Mouse (Mus musculus) liver, embryonic 14.5 days (tissue): Measurements from ENCODE around the gene Methig1. TPM values are rescaled to one million over a fixed set of nuclear protein-coding genes. Genes with fewer than 3 reads are reported as not detected.

Experiments used
- ATAC-seq: fragments of 200-750 bp; cut with Nextera tagmentation; 2 replicates; pipeline ENCODE4 v1.8.0; 2017; ENCODE audit warnings: moderate number of reproducible peaks, mild to moderate bottlenecking, moderate library complexity; ENCODE audit not compliant: insufficient read depth
- DNase-seq, 3 experiments: peaks; one replicate each; pipeline ENCODE4 v3.0.0-alpha.2; 2012 to 2013; ENCODE audit warnings: low read depth in 3 of 3, low spot score in 3 of 3
- H3K27ac ChIP-seq: fragments of 300-500 bp; sonication (generic); 2 replicates; pipeline ENCODE4 v1.5.1; 2014; ENCODE audit warnings: moderate library complexity, mild to moderate bottlenecking, control low read depth, inconsistent platforms
- H3K27me3 ChIP-seq: fragments of 300-500 bp; sonication (generic); 2 replicates; pipeline ENCODE4 v1.6.1; 2014; ENCODE audit warnings: mild to moderate bottlenecking, low read length, moderate library complexity; ENCODE audit not compliant: control insufficient read depth, insufficient read depth
- H3K36me3 ChIP-seq: fragments of 300-500 bp; sonication (generic); replicated peaks from 2 replicates; pipeline ENCODE4 v1.6.1; 2014; ENCODE audit warnings: low read depth; ENCODE audit not compliant: control insufficient read depth, insufficient read depth
- H3K4me1 ChIP-seq, 2 experiments: fragments of 200-500 bp in 1 of 2; fragments of 300-500 bp in 1 of 2; sonication (generic) in 1 of 2; replicated peaks; 2 replicates each; pipeline ENCODE4 v1.6.1; 2012 to 2014; ENCODE audit warnings: antibody characterized with exemption in 1 of 2, inconsistent platforms in 1 of 2, low read length in 1 of 2; ENCODE audit not compliant: control insufficient read depth in 2 of 2, insufficient read depth in 2 of 2
- H3K4me2 ChIP-seq: fragments of 300-500 bp; sonication (generic); 2 replicates; pipeline ENCODE4 v1.6.1; 2014; ENCODE audit warnings: low read depth, mild to moderate bottlenecking, control low read depth, moderate library complexity
- H3K4me3 ChIP-seq, 2 experiments: fragments of 200-500 bp in 1 of 2; fragments of 300-500 bp in 1 of 2; sonication (generic) in 1 of 2; 2 replicates each; pipeline ENCODE4 v1.5.1; 2012 to 2014; ENCODE audit warnings: low read depth in 2 of 2, low read length in 2 of 2, mild to moderate bottlenecking in 2 of 2, control low read depth in 1 of 2, inconsistent platforms in 1 of 2, moderate library complexity in 1 of 2; ENCODE audit not compliant: insufficient read depth in 1 of 2
- H3K9ac ChIP-seq: fragments of 300-500 bp; sonication (generic); replicated peaks from 2 replicates; pipeline ENCODE4 v1.6.1; 2014; ENCODE audit warnings: mild to moderate bottlenecking, control low read depth, moderate library complexity
- H3K9me3 ChIP-seq: fragments of 300-500 bp; sonication (generic); 2 replicates; pipeline ENCODE4 v1.6.1; 2016; ENCODE audit warnings: low read length, mixed read lengths; ENCODE audit not compliant: control insufficient read depth
- CTCF ChIP-seq: IDR thresholded peaks from 2 replicates; pipeline ENCODE4 v1.5.1; 2016; ENCODE audit warnings: antibody characterized with exemption, low read depth, control low read depth
- EP300 ChIP-seq: IDR thresholded peaks from 2 replicates; pipeline ENCODE4 v1.6.1; 2016; ENCODE audit warnings: antibody characterized with exemption, low read depth
- WGBS: fragments of 180-500 bp; shearing (Covaris S2); extraction: QIAGEN DNeasy Blood & Tissue Kit; methylation state at CpG from one replicate; pipeline ENCODE4 v1.1.7; 2014; ENCODE audit not compliant: insufficient replicate concordance; 5-methylcytosine and 5-hydroxymethylcytosine counted together
- polyA plus RNA-seq, 2 experiments: library from polyadenylated mRNA; depleted of rRNA in 1 of 2; stranded (reverse) in 1 of 2; unstranded in 1 of 2; fragments of >200 nt; fragmentation: Nextera tagmentation in 1 of 2; extraction: Ambion mirVana in 1 of 2; gene quantifications; 2 replicates each; pipeline versions ENCODE4 v1.2.1 to v1.2.3; 2012 to 2014

Gene Methig1
- polyA plus RNA-seq, 2 experiments = 0.04 to 0.09 TPM

GRCm38 (mm10) chr15:100414011-100414410, 61.1 kb downstream of the Methig1 start:
- no peaks in the 10 kb centered on the region for H3K9me3 ChIP-seq
- peaks cover 33% of the 10 kb centered on the region for H3K36me3 ChIP-seq
- H3K4me2 ChIP-seq = no peak overlapping the region; the same call in 1 of the 2 replicates
- H3K9ac ChIP-seq = peak overlapping the region; percentile 29
- no peaks in the 10 kb centered on the region for H3K27me3 ChIP-seq
- peaks cover 49 to 63% of the 10 kb centered on the region in 2 experiments for H3K4me1 ChIP-seq
- DNase-seq (no peak), ATAC-seq (no peak)
- H3K4me3 ChIP-seq = no peak overlapping the region
- peak overlapping the region; percentile 63 for H3K27ac ChIP-seq
- TF ChIP-seq EP300 (no peak), CTCF (no peak)
- 55% methylated on average over 4 of the region's 4 CpGs for WGBS

DNA sequence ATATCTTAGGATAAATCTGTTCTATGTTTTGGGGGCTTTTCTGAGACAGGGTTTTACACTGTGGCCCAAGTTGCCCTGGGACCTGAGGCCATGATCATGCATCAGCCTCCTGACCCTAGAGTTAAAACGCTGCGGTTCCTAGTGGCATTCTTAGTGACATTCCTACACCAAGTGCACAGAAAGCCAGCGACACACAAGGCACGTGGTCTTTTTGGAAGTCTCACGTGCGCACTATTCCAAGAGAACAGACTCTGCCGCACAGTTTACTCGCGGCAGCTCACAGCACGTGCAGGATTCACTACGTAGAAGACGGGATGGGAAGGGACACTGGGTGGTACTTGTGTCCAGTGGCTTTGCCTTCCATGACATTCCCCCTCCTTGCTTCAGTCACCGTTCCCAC, 62.0 kb downstream of the Methig1 start:
- TF ChIP-seq EP300 = no peak
- no peak for TF ChIP-seq CTCF
- 89% methylated on average over 13 of the region's 13 CpGs for WGBS
- H3K27me3 ChIP-seq = no peaks in the 10 kb centered on the region
- H3K27ac ChIP-seq = no peak overlapping the region
- DNase-seq (no peak), ATAC-seq (no peak)
- no peak overlapping the region for H3K9ac ChIP-seq
- peaks cover 58 to 71% of the 10 kb centered on the region in 2 experiments for H3K4me1 ChIP-seq
- no peak overlapping the region for H3K4me2 ChIP-seq
- H3K36me3 ChIP-seq = peaks cover 26% of the 10 kb centered on the region
- H3K4me3 ChIP-seq = no peak overlapping the region
- H3K9me3 ChIP-seq = no peaks in the 10 kb centered on the region

DNA sequence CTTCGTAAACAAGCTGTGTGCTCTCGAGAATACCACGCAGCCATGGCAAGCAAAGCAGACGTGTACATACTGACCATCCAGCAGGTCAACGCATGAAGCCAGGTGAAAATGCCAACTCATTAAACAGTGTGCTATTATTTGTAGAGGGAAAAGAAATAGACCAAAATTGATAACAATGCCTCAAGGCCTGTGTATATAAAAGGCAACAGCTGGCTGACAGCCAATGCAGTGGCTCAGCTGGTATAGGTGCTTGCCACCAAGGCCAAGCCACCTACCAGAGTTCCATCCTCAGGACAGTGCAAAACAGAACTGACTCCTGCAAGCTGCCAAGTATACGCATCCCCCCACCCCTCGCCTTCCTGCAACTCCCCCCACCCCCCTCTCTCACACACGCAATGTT, 62.7 kb downstream of the Methig1 start:
- peaks cover 61 to 70% of the 10 kb centered on the region in 2 experiments for H3K4me1 ChIP-seq
- WGBS = 82% methylated on average over 8 of the region's 8 CpGs
- no peak for DNase-seq
- no peak overlapping the region for H3K9ac ChIP-seq
- H3K36me3 ChIP-seq = peaks cover 18% of the 10 kb centered on the region
- no peaks in the 10 kb centered on the region for H3K9me3 ChIP-seq
- H3K27me3 ChIP-seq = no peaks in the 10 kb centered on the region
- TF ChIP-seq EP300 = no peak
- TF ChIP-seq CTCF = no peak
- H3K27ac ChIP-seq = peak overlapping the region; percentile 1
- H3K4me2 ChIP-seq = no peak overlapping the region
- no peak overlapping the region for H3K4me3 ChIP-seq
- ATAC-seq = no peak

DNA sequence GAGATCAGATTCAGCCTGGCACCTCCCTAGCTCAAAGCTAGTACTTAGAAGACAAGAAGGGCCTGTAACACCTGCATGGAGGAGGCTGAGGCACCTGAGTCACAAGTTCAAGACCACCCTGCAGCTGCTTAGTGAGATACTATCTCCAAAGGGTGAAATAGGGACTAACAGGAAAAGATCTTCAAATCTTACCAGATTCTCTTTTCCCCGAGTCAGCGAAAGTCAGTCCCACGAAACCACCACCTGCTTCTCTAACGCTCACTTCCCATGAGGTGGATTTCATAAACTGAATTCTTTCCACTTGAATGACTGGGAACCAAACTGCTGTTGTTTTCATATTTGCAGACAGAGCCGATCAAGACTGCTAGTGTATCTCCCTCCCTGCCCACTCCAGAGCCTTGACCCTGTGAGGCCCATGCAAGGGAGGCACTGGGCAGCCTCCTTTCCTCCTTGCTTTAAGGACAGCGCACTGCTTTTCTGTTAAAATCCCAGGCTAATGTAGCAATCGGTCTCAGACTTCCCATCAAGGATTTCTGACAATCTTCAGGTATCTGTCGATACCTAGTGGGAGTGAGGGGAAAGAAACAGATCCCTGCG, 65.0 kb downstream of the Methig1 start:
- H3K4me2 ChIP-seq = peak overlapping the region; percentile 100

DNA sequence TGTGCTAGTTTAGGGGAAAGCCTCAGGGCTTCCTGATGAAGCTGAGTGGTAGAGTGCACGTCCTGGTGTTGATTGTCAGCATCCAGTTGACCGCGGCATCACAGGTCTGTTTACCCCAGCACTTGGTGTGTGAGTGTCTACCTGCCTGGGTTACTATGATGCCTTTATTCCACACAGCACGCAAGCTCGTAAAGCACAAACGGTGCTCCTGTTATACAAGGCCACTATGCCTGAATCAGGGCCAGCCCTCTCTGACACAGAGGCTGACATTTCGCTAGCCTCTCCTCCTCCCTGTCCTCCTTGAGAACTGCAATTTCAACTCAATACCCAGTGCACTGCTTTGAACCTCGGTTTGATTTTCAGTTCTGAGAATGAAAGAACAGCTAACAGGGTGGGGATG, 66.4 kb downstream of the Methig1 start:
- Histone ChIP-seq H3K9me3 (no peaks in the 10 kb centered on the region), H3K4me1 (peaks cover 45 to 61% of the 10 kb centered on the region in 2 experiments), H3K9ac (peak overlapping the region; percentile 86), H3K36me3 (peaks cover 12% of the 10 kb centered on the region), H3K27me3 (peaks cover 5% of the 10 kb centered on the region), H3K27ac (peak overlapping the region; percentile 97), H3K4me3 (peak overlapping the region; percentile 57 to 100), H3K4me2 (peak overlapping the region; percentile 100)
- DNase-seq (no peak), ATAC-seq (0 out of 2 replicates have a peak, but pooled peaks have one; percentile 2)
- WGBS = 36% methylated on average over 8 of the region's 8 CpGs
- TF ChIP-seq EP300 (no peak), CTCF (no peak)

More for the DNA sequence above, 65.0 kb downstream of the Methig1 start:
- peaks cover 42 to 68% of the 10 kb centered on the region in 2 experiments for H3K4me1 ChIP-seq
- peak overlapping the region; percentile 86 for H3K9ac ChIP-seq
- TF ChIP-seq CTCF (no peak), EP300 (no peak)
- H3K27ac ChIP-seq = peak overlapping the region; percentile 60
- H3K9me3 ChIP-seq = no peaks in the 10 kb centered on the region
- no peak for DNase-seq
- 59% methylated on average over 9 of the region's 9 CpGs for WGBS
- no peak for ATAC-seq
- peak overlapping the region; percentile 15 to 100; a peak in 3 of 4 replicates for H3K4me3 ChIP-seq
- H3K36me3 ChIP-seq = peaks cover 12% of the 10 kb centered on the region
- H3K27me3 ChIP-seq = no peaks in the 10 kb centered on the region
